Mouse (Mus musculus): Measurements from ENCODE around the gene Rtkn2. TPM values are rescaled to one million over a fixed set of nuclear protein-coding genes. Genes with fewer than 3 reads are reported as not detected.

The Rtkn2 gene
- total RNA-seq, 2 experiments from 2014 or later: 4.5 to 4.6 TPM

DNA sequence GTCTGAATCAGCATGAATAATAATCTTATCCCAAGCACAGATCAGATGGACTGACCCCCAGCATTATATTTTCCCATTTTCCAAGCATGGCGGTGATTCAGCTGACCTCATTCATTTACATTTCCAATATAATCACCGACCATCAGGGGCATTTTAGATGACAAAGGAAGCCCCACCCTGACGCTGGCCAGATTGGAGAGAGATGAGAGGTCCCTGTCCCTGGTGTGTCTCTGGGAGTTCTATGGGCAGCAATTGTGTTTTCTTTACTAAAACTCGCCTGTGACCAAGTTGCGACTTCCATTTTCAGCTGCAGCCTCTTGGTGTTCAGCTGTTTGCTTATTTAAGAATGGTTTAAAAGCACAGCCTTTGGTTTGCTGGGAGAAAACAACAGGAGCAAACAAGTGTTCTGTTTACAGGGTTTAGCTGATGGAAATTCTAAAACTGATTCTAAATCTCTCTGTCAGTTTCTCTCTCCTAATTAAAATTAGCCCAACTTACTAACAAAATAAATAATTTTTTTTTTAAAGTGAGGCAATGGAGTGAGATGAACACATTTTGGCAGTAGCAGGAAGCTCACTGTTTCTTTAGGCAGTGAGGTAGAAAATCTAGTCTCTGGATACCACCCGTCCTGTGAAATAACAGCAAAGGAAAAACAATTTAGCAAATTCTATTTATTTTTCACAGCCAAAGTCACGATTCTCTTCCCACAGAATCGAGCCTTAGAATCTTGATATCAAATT lies 84.6 kb downstream of the Rtkn2 start:
- DNase-seq (ENCODE audit: low spot score in 2 of 2): no peak
- intact Hi-C loops (cut with DNase I): no loop called here

DNA sequence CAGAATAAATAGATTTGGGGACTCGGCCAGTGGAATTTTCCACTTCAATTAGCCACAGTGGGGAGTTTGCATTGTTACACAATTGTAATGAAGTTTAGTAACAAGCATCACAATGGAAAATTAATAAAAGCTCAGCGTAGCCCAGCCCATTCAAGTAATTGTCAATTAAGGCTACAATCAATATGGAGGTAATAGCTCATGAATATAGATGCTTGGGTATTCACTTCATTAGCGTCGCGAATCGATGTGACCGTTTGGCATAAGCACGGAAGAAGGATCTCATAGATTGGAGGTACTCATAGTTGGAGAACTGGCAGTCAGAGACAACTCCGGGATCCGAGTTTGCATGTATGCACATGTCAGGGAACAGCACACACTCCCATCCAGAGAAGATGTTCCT lies 85.2 kb downstream of the Rtkn2 start:
- DNase-seq (ENCODE audit: low spot score in 2 of 2): no peak
- intact Hi-C loops (cut with DNase I): no loop called here

DNA sequence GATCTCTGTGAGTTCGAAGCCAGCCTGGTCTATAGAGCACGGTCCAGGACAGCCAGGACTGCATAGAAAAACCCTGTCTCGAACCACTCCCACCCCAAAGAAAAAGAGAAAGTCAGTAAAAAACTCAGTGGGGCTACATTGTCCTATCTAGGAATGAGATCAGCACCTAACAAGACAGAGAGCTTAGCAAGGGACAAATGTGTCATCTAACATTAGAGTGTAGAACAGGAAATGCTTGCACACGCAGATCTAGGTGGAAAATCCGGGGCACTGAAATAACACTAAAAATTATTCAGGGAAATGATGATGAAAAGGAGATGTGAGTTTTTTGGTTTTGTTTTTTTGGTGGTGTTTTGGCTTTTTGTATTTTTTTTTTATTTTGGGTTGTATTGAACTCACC lies 86.8 kb downstream of the Rtkn2 start:
- DNase-seq (ENCODE audit: low spot score in 2 of 2): no peak
- intact Hi-C loops (cut with DNase I): no loop called here

DNA sequence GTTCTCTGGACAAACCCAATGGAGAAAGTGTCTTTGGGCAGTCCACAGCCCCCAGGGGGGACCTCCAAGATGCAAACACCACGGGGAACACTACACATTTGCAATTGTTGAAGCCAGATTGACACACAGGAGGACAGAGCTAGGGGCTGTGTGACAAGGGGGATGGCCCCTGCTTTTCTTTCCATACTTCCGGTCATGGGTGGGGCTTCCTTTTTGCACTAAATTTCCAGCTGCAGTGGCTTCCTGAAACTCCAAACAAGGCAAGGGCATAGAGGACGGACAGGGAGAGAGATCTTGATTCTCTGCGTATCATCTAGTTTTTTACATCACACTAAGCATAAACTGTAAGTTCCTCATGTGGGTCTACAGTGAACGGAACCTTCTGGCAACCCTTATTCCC lies 88.6 kb downstream of the Rtkn2 start:
- intact Hi-C loops (cut with DNase I): no loop called here
- no peak for DNase-seq (ENCODE audit: low spot score in 2 of 2)

DNA sequence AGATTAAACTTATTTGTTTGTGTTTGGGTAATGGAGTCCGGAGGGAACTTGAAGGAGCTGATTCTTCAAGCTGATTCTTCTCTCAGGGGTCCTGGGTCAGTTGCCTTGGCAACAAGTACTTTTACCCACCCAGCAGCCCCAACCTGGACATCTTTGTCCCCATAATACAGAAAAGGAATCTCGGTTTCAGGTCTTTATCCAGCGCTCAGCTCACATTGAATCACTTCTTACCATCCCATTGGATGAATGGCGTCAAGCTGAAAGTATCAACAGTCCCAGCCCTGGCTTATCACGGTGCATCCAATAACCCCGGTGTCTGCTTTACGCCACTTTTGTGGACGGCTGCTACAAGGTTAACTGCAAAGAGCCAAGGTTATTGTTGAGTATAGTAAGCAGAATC lies 89.1 kb downstream of the Rtkn2 start:
- intact Hi-C loops (cut with DNase I): no loop called here
- no peak for DNase-seq (ENCODE audit: low spot score in 2 of 2)

DNA sequence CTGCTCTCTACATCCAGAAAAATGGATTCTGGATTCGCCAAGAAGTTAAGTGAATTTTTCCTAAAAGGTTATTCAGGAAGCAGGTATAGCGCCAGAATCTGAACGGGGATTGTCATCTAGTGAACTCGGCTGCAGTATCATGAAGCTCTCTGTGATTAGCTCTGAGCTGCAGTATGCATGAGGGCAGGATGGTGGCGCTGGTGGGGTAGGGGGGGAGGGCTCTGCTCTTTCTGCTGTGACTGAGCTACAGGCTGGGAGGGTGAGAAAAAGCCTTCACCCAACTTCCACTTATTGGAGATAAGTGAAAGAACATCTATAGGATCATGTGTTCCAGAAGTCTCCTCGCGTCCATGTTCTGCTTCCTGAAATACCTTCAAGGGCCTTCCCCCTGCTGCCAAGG lies 91.7 kb downstream of the Rtkn2 start:
- no peak for DNase-seq (ENCODE audit: low spot score in 2 of 2)
- intact Hi-C loops (cut with DNase I): no loop called here

DNA sequence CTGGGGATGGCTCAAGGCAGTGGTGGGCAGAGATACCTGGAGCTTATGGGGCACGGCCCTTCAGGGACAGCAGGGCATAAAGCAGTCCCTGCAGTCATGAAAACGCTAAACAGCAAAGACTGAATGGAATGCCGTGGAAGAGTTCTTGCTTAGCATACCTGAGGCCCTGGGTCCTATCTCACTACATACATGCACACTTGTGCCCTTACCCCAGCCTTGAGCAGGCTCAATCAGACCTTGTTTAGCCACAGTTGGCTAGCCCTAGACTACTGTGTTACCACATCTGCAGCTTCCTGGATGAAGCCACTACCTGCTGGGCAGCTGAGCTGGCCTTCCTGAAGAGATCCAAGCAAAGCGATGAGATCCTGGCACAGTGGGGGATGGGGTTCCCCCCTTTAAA lies 93.3 kb downstream of the Rtkn2 start:
- intact Hi-C loops (cut with DNase I): no loop called here
- no peak for DNase-seq (ENCODE audit: low spot score in 2 of 2)

DNA sequence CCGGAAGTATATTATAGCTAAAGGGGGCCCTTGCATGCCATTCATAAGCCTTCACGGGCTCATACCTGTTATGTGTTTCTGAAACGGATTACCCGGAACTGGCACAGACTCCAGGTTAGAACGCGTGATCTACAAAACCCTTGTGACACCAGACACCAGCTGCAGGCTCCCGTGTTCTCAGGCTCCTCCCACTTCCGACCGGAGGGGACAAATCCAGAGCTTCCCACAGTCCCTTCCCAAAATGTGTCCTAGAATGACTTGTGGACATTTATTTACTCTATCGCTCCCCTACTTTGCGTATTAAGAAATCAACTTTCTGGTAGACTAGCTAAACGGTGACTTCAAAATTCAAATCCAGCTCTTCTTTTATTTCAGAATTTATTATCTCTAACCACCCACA lies 94.9 kb downstream of the Rtkn2 start:
- intact Hi-C loops (cut with DNase I): no loop called here
- no peak for DNase-seq (ENCODE audit: low spot score in 2 of 2)

DNA sequence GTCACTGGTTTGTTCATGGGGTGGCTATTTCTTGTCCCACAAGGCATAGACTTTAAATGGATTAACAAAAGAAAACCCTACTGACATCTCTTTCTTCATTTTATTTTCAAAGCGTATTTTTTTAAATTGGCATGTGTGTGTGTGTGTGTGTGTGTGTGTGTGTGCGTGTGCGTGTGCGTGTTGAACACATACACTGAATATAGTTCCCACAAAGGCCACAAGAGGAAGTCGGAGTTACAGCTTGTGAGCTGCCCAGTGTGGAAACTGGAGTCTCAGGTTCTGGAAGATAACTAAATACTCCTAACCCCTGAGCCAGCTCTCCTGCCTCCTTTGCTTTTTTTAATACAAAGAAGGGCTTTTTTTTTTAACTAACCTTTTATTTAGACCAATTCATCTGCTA lies 95.8 kb downstream of the Rtkn2 start:
- no peak for DNase-seq (ENCODE audit: low spot score in 2 of 2)
- intact Hi-C loops (cut with DNase I): no loop called here

DNA sequence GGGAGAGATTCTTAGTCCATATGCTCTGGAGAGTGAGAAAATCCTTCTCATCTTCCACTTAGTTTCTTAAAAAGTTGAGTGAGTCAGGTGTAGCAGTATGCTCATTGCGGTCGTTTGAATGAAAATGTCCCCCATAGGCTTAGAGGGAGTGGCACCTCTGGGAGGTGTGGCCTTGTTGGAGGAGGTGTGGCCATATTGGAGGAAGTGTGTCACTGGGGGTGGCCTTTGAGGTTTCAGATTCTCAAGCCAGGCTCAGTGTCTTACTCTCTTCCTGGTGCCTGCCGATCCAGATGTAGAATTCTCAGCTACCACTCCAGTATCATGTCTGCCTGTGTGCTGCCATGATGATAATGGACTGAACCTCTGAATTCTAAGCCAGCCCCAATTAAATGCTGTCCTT lies 99.3 kb downstream of the Rtkn2 start:
- no peak for DNase-seq (ENCODE audit: low spot score in 2 of 2)
- intact Hi-C loops (cut with DNase I): no loop called here

DNA sequence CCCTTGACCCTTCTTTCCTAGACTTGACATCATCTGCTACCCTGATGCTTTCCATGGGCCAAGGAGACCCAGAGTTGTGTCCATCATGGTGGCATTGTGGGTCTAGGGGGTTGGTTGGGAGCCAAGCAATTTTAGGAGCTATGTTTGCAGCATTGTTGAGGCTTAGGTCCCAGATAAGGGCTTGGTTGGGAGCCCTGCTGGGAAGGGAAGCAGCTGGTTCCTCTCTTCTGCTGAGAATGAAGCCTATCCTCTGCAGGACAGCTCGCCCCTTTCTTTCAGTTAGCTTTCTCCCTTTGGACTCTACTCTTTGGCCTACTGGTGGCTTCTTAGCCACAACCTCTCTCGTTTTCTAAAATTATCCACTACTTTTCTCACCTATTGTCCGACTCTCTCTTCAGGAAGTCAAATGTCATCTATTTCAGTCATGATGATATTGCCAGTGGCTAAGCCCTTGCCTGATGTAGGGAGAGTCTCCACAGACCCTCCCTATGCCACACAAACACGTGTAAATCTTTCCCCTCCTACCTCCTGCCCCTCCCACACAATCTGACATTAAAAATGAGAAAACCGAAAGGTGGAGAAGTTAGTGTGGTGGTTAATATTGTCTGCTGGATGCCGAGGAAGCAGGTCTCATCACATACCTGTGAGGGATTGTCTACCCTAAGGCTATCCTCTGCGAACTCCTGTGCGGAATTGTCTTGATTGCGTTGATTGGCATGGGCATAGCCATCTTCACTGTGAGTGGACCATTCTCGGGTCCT lies 100.7 kb downstream of the Rtkn2 start:
- intact Hi-C loops (cut with DNase I): loop anchor here (5.0 kb wide), 1 partner anchor 58 kb away; no protein-coding TSS in a partner anchor
- no peak for DNase-seq (ENCODE audit: low spot score in 2 of 2)

DNA sequence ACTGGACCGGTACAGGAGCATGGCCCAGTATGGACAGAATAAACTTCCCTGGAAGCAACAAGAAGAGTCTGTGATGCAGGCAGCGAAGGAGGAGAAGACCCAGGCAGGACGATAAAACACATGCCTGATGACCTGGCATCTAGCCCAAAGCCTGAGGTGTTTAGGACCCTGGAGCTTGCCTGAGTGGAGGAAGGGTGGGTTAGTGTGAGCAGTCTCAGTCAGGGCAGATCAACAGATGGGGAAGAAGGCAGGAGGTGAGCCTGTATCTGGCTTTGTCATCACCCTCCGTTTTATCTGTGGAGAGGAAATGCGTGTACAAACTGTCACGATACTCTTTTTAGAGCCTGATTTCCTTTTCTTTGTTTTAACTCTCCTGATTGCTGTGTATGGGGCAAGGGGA lies 102.3 kb downstream of the Rtkn2 start:
- intact Hi-C loops (cut with DNase I): loop anchor here (5.0 kb wide), 1 partner anchor 59 kb away; no protein-coding TSS in a partner anchor
- DNase-seq (ENCODE audit: low spot score in 2 of 2): no peak

DNA sequence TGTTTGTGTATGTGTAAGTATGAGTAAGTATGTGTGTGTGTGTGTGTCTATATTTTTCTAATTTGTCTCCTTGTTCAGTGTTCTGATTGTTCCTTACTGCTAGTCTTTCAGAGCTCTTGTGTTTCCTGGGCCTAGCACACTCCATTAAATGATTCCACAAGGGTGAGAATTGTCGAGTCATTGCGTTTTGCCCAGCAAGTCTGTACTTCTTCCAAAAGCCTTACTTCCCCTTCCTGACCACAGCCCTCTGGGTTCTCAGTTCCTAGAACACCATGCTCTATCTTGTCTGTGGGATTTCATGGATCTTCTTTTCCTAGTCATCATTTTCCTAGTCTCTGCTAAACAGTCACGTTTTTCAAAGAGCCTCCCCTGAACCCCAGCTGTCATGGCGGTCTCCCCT lies 106.2 kb downstream of the Rtkn2 start:
- intact Hi-C loops (cut with DNase I): no loop called here
- no peak for DNase-seq (ENCODE audit: low spot score in 2 of 2)

DNA sequence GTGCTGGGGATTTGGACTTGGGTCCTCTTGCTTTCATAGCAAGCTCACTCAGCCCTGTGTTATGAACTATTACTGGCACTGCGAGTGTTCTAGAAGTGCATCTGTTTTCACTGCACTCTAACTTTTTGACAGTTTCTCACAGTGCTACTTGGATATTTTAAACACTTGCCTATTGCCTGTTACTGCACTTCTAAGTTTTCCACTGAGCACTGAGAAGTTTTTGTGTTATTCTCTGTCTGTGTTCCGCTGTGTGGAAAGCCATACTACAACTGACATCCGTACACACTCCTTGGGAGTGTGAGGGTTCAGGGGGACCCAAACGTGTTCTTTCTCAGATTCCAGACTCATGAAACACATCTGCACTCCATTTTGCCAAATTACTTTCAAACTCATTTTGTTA lies 107.6 kb downstream of the Rtkn2 start:
- intact Hi-C loops (cut with DNase I): no loop called here
- no peak for DNase-seq (ENCODE audit: low spot score in 2 of 2)

DNA sequence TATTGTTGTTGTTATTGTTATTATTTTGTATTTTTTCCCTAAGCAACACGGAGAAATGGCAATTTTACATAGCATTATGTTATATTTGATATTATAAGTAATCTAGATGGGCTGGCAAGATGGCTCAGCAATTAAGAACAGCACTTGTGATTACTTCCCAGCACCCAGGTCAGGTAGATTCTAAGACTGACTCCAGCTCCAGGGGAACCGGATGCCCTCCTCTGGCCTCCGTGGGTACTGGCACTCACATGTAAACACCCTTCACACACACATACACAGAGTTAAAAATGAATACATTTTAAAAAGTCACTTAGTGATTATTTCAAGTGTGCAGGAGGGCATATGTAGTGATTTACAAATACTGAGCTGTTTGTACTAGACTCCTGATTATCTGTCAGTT lies 108.4 kb downstream of the Rtkn2 start:
- no peak for DNase-seq (ENCODE audit: low spot score in 2 of 2)
- intact Hi-C loops (cut with DNase I): no loop called here

DNA sequence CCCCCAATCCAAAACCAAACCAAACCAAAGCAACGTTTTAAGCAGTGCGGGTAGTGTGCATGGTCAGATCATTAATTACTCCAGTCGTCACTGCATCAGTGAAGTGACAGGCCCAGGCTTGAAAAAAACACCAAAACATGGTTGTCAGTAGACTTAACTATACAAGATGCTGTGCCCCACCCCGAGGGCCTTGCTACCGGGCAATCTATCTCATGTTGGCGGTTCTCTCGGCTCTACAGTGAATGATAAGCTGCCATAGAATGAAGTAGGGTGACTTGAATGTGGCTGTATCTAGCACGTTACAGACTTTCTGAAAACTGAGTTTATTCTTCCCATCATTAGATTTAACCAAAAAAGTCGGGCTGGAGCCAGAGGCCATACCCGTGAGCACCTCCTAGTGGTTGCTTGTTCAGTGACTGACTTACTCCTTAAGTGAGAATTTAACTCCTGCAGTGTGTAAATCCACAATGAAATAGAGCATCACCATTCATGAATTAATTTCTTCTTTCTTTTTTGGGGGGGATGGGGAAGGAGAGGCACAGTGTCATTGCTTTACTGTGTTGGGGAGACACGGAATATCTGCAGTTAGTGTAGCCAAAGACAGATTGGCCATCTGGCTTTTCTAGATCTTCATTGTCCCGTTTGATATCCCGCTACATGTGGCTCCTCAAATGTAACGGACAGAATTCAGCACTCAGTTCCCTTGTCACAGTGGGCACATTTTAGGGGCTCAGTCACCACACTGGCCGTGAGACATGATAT lies 110.2 kb downstream of the Rtkn2 start:
- DNase-seq (ENCODE audit: low spot score in 2 of 2): no peak
- intact Hi-C loops (cut with DNase I): no loop called here

DNA sequence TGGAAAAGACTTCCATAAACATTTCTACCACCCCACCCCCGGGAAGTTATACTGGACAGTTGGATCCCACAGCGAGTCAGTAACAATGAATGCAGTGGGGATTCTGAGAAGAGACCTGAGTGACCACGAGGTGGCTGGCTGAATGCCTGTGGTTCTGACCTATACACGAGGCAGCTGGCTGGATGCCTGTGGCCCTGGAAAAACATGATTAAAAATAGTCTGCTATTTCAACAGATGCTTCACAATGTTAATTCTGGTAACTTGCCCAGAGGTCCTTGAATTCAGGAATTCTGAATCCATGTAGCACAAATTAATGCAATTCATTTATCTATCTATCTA lies 110.8 kb downstream of the Rtkn2 start:
- no peak for DNase-seq (ENCODE audit: low spot score in 2 of 2)
- intact Hi-C loops (cut with DNase I): no loop called here

DNA sequence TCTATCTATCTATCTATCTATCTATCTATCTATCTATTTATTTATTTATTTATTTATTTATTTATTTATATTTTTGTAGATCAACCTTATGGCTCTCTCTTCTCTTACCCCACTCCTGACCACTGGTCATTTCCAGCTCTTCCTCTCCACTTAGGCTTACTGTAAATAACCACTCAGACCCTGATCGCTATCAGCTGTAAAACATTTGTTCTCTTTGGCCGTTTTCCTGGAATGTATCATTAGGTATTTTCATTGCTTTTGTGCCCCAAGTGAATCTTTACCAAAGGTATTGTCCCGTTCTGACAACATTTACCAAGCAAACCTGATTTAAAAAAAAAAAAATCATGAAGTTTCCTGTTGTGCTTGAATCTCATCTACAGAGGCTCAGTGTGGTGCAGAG lies 111.2 kb downstream of the Rtkn2 start:
- intact Hi-C loops (cut with DNase I): no loop called here
- DNase-seq (ENCODE audit: low spot score in 2 of 2): no peak

DNA sequence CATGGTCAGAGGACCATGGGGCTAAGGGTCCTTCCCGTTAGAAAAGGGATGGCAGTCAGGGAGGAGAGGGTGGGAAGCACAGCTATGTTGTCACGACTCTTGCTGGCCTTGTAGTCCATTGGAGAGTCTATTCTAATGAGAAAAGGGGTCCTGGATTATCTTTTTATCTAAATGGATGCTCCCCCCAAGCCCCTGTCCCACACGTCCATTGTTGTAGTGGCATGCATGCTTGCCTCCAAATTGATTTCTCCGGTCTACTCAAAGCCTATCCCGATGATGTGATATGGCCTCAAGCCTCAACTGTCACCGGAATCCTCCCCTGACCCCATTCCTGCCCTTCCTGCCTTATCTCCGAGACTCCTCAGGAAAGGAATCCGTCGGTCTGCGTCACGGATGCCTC lies 111.6 kb downstream of the Rtkn2 start:
- DNase-seq (ENCODE audit: low spot score in 2 of 2): no peak
- intact Hi-C loops (cut with DNase I): no loop called here

DNA sequence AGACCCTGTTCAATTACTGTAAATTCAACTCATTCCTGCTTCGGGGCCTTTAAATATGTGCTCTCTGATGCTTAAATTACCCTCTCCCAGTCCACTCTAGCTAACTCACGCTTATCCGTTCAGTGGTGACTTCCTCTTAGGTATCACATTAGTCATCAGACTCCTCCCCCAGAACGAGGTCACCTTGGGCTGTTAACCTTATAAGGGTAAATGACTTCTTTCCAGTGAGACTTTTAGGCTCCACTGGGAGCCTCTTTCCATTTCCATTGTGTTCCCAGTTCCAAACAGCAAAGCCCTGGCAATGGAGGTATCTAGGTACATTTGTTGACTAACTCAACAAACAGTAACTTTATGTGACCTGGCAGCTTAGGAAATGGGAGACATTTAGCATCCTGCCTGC lies 112.5 kb downstream of the Rtkn2 start:
- no peak for DNase-seq (ENCODE audit: low spot score in 2 of 2)
- intact Hi-C loops (cut with DNase I): no loop called here

DNA sequence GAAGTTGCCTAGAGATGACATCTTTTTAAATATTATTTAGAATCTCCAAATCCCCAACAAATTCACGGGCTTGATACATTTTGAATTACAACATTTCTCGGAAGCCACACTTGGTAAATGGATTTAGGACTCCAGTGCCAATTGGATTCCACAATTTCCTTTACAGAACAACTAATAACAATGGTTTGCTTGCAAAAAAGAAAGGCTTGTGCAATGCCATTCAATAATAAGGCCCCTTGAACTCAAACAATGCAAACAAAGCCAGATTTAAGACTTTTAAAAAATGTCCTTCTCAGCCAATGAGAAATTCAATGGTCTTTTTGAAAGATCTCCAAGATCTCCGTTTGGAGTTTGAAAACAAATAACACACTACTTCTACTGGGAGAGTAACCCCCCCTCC lies 114.1 kb downstream of the Rtkn2 start:
- no peak for DNase-seq (ENCODE audit: low spot score in 2 of 2)
- intact Hi-C loops (cut with DNase I): no loop called here
